Mouse (Mus musculus) gastrocnemius, adult 2 months (tissue): ENCODE data around the gene Garnl3. TPM values are rescaled to one million over a fixed set of nuclear protein-coding genes. Genes with fewer than 3 reads are reported as not detected.
"Not testable (repeated sequence)": the region's sequence is repeated elsewhere in the genome, so short reads cannot be mapped to it uniquely, and the experiment has no call there.

Source experiments
- DNase-seq: peaks from one replicate; pipeline ENCODE4 v3.0.0; 2022
- H3K27ac ChIP-seq: fragments of 200-600 bp; 2 replicates; pipeline ENCODE4 v1.8.1; 2022; ENCODE audit warnings: mild to moderate bottlenecking
- H3K4me3 ChIP-seq: fragments of 200-600 bp; 2 replicates; pipeline ENCODE4 v1.8.1; 2022; ENCODE audit warnings: mild to moderate bottlenecking, moderate library complexity
- CTCF ChIP-seq: fragments of 200-600 bp; IDR thresholded peaks from 2 replicates; pipeline ENCODE4 v1.8.1; 2022; ENCODE audit warnings: antibody characterized with exemption, mild to moderate bottlenecking, moderate library complexity
- intact Hi-C: fragments of 180-260 bp; cut with DNase I; formaldehyde crosslinking; loops from one replicate; pipeline ENCODE4 v1.15.1; 2025
- total RNA-seq, 2 experiments: library from RNA; stranded (reverse); gene quantifications; 2 replicates each; pipeline ENCODE4 v1.2.3; 2021

Gene Garnl3
- total RNA-seq, 2 experiments from 2014 or later: 0.31 to 0.89 TPM

DNA sequence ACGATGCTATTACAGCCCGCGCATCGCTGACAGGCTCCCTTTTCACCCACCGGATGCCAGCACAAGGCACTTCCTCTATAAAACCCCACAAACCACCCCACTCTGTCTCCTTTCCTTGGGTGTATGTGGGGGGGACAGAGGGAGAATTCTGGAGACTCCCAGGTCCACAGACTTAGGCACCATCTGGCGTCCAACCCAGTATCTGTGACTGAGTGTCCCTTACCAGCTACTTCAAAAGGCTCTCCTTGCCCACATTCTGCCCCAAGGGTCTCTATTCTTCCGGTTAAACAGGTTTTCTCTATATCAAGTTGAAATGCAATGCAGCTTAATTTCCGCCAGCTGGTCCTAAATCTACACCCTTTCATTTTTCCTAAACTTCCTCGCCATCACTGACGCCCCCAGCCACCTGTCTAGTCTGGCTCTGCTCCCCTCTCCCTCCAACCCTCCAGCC lies 36.2 kb downstream of the Garnl3 start:
- Histone ChIP-seq H3K27ac (no peak overlapping the region), H3K4me3 (no peak overlapping the region)
- intact Hi-C loops: no loop called here
- no peak for DNase-seq
- no peak for TF ChIP-seq CTCF

DNA sequence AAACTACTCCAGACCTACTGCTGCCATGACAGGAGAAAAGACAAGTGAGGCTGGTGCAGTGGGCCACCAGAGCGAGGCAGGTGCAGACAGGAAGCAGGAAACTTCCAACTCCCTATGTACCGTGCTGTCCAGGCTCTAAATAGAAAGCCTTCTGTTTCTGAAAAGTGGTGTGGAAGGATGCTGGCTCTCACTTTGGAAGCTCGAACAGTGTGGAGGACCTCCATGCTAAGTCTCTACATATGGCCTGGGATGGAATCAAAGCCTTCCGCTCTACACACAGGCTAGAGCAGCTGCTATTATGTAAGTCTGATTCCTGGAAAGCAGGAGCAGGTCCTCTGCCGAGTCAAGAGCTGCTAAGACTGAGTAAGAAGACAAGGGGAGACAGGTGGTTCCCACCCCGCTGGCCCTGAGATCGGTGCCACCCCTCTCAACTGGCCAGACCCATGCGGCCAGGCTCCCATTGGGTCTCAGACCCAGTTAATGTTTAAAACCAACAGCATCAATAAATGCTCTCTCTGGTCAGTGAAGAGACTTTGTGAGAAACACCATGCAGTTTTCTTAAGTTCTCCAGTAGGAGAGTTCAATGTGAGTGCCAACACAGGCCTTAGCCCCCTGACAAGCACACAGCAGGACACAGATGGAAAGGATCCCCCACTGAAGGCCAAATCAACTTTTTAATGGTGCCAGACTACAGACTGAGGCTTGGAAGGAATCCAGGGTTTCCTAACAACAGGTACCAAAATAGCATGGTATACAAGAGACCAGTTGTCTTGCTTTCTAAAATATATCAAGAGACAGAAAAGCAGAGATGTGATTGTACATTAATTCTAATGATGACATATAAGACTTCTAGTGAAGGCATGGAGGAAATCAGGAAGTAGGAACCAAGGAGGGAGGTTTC lies 40.6 kb downstream of the Garnl3 start:
- no peak overlapping the region for H3K4me3 ChIP-seq
- no peak for TF ChIP-seq CTCF
- DNase-seq: no peak
- intact Hi-C loops: no loop called here
- H3K27ac ChIP-seq: no peak overlapping the region

DNA sequence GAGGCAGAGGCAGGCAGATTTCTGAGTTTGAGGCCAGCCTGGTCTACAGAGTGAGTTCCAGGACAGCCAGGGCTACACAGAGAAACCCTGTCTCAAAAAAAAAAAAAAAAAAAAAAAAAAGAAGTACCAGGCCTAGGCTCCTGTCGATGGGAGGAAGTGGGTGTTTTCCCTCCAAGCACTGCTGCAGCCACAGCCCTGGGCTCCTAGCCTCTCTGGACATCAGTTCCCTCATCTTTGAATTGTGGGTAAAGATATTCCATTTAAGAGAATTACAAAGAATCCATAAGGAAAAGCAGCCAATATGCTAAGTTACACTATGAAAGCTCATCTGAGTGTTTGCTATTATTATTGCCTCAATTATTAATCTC lies 41.4 kb downstream of the Garnl3 start:
- H3K4me3 ChIP-seq, DNase-seq, intact Hi-C loops, H3K27ac ChIP-seq: not testable (repeated sequence)

DNA sequence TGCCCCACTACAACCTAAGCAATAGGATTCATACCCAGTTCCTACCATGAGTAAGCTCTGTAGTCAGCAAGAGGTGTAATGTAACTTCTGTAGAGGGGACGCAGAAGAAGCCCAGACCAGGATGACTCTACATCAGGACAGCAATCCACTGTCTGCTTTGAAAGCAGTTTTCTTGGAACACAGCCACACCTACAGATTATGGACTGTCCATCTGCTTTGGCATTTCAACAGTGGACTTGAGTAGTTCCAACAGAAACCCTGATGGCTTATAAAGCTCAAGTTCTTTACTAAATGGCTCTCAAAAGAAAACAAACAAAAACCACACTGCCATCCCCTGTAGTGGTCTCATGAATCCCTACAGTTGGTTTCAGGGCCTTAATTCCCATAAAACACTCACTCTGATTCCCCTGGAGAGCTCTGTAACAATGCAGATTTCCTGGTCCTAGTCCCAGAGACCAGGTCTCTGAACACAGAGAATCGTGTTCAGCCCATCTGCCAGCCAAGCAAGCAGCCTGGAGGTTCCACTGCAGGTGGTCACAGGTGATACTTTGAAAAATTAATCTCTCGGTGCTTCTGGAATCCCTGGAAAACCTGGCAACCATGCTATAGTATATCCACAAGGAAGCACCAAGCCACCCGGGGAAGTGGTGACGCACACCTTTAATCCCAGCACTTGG lies 42.0 kb downstream of the Garnl3 start:
- DNase-seq: no peak
- intact Hi-C loops: no loop called here
- TF ChIP-seq CTCF: no peak
- Histone ChIP-seq H3K4me3 (no peak overlapping the region), H3K27ac (no peak overlapping the region)

DNA sequence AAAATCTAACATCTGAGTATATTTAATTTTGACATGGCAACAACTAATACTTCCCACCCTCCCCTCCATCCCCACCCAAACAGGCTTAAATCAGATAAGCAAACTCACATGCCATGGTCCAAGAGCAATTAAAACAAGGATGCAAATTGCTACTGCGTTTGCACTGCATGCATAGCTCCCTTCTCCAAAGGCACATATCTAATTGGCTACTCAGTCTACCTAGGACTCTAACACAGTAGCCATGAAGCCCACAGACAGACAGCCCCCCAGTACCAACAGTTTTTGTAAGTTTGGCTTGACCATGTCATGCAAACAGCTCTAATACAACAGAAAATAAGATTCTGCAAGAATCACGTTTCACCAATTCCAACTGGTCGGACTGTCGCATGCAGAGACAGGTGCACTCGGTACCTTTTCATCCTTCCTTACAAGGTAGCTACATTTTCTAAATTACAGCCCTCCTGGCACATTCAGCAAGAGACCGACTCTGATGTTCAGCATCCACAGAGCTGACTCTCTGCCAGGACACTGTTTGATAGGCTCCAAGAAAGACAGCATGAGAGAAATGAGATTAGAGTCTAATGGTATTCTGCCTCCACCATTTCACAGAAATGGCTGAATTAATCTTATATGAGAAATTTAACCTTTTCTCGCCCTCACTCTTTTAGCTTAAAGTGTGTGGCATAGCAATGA lies 44.6 kb downstream of the Garnl3 start:
- H3K27ac ChIP-seq: no peak overlapping the region
- TF ChIP-seq CTCF: no peak
- no peak for DNase-seq
- intact Hi-C loops: no loop called here
- no peak overlapping the region for H3K4me3 ChIP-seq

DNA sequence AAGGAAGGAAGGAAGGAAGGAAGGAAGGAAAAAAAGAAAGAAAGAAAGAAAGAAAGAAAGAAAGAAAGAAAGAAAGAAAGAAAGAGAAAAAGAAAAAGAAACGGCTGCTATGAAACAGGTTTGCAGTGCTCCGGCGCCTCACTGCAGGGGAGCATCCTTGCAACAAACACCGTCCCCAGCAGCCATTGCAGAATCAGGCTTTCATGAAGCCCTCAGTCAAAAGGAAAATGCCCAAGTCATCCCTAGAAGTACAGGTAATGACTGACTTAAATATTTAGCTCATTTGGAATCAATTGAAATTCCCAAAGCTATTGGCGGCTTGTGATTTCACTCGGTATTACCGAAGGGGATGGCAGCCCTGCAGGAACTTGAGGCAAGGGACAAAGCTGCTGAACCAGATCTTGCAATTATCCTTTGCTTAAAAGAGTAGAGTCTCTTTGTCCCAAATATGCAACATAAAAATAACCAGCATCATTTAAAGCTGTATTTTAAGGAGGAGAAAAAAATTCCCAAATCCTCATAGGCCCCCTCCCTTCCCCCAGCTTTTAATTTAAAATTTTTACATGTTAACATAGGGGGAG lies 45.3 kb downstream of the Garnl3 start:
- no peak for DNase-seq
- Histone ChIP-seq H3K27ac (no peak overlapping the region), H3K4me3 (no peak overlapping the region)
- intact Hi-C loops: no loop called here
- no peak for TF ChIP-seq CTCF

DNA sequence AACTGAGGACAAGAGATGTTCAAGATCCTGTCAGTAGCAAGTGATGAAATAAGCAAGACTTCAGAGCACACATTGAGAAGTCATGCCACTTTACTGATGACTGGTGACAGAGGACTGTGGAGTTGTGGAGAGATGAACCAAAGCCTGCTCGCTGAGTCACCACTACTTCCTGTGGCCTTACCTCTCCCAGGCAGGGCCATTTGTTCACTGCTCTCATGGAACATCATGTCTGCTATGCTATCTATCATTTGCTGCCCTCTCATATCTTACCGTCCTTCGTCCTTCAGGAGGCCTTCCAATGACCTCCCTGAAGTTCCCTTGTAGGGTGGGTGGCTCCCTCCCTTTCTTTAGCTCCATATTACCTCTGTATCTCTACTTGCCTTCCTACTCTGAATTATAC lies 47.2 kb downstream of the Garnl3 start:
- Histone ChIP-seq H3K4me3 (no peak overlapping the region), H3K27ac (no peak overlapping the region)
- intact Hi-C loops: no loop called here
- TF ChIP-seq CTCF: no peak
- no peak for DNase-seq

DNA sequence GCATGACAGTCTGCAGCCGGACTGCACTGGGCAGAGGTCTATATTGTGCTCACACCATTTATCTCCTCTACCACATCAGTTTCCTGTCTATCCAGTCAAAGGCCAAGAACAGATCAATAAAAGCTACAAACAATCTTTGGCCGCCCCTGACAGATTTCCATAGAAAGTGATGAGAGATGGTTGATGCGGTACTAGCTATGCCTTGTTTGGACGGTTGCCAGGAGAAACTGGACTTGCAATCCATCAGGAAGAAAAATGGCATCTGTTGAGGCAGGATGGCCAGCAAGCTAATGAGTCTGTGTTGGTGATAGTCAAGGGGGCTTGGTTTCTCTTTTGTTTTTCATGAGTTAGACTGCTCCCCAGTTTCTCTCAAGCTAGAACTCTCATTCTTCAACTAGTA lies 51.3 kb downstream of the Garnl3 start:
- no peak for TF ChIP-seq CTCF
- intact Hi-C loops: no loop called here

DNA sequence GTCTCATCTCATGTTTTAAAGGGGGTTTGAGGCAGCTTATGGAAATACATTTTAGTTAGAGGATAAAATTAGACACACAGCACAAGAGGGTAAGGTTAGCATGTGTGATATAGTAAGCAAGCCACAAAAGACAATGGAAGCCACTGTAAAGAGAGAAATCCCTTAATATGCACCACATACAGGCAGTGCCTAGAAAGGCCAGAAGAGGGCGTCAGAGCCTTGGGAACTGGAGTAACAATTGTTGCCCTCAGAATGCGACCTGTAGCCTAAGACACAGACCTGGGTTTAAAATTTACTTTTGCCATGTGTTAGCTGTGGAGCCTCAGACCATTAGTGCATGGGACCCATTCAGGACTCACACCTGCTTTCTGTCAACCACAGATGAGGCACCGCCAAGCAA lies 54.2 kb downstream of the Garnl3 start:
- Histone ChIP-seq H3K4me3 (no peak overlapping the region), H3K27ac (no peak overlapping the region)
- no peak for DNase-seq
- peak; percentile 42 for TF ChIP-seq CTCF
- intact Hi-C loops: no loop called here

More for the DNA sequence above, 51.3 kb downstream of the Garnl3 start:
- Histone ChIP-seq H3K27ac (no peak overlapping the region), H3K4me3 (no peak overlapping the region)
- DNase-seq: no peak

DNA sequence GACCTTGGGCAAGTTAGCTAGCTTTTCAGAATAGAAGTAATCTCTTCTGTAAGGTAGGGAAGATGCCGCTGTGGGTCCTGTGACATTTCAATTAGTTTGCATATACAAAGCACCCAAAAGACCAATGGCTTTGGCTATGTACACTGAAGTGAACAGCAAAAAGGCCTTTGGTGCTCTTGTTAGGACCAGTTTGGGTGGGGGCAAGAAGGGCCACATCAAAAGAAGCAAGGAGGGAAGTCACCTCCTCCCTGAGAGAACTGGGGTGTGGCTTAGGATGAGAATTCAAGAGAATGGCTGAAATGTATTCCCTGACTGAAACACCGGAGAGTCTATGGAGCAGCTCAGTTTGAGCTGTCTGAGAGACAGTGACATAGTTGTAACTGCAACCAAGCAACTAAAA lies 56.5 kb downstream of the Garnl3 start:
- no peak overlapping the region for H3K4me3 ChIP-seq
- no peak for DNase-seq
- intact Hi-C loops: no loop called here
- H3K27ac ChIP-seq: no peak overlapping the region
- TF ChIP-seq CTCF: no peak

DNA sequence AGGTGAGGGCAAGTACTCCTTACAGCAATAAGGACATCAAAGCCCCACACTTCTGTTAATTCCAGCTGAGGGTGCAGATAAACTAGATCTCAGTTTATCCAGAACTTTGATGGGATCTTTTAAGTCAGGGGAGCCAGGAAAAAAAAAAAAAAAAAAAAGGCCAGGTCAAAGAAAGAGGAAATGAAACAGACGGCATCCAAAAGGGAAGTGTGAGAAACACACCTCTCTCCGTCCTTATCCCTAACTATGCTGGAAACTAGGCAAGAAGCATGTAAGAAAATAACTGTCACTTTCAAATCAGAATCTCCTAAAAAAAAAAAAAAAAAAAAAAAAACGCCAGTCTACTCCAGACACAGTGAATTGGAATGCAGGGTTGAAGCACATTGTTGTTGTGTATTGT lies 57.3 kb downstream of the Garnl3 start:
- no peak overlapping the region for H3K4me3 ChIP-seq
- intact Hi-C loops: no loop called here
- H3K27ac ChIP-seq: no peak overlapping the region
- TF ChIP-seq CTCF: no peak
- DNase-seq: no peak

DNA sequence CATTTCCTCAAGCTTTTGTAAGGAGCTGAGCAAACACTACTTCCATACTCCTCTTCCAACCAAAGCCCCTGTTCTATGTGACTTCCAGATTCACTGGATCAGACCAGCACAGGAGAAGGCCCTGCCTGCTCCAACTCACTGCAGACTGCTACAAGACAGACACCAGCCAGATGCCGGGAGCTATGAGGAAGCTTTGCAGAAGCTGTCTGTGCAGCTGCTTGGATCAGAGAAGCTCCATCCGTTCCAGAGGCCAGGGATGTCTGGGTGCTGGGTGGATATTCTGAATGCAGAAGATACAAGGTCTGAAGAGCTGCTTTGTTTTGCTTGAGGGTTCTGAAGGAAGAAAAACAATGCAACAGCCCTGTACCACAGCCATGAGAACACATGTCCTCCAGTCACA lies 59.1 kb downstream of the Garnl3 start:
- no peak for DNase-seq
- Histone ChIP-seq H3K4me3 (no peak overlapping the region), H3K27ac (no peak overlapping the region)
- no peak for TF ChIP-seq CTCF
- intact Hi-C loops: no loop called here

DNA sequence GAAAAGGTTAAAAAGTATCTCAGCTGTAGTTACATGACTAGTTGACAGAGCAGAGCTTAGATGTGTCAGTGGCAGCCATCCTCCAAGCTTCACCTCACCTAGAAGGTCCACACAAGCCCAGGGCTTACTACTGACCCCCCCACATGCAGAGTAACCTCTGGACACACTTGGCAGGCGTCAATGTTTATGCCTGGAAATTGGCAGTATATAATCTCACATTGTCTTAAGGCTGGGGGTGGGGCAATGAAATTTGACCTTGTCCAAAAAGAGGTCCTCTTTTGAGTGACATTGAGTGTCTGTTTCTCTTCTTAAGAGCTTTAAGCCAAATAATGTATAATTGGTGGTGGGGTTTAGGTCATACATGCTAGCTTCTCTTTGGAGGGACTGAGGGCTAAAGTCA lies 65.8 kb downstream of the Garnl3 start:
- H3K4me3 ChIP-seq: no peak overlapping the region
- H3K27ac ChIP-seq: no peak overlapping the region
- no peak for TF ChIP-seq CTCF
- intact Hi-C loops: no loop called here
- DNase-seq: no peak
